Mouse (Mus musculus) liver, adult 2 months (tissue): ENCODE results near the gene Fignl1. TPM values are rescaled to one million over a fixed set of nuclear protein-coding genes. Genes with fewer than 3 reads are reported as not detected.

Experiments used
- DNase-seq: peaks from one replicate; pipeline ENCODE4 v3.0.0-alpha.2; 2011; ENCODE audit warnings: low read depth, low spot score; ENCODE audit errors: extremely low read depth
- H3K27ac ChIP-seq: fragments of 200-500 bp; replicated peaks from 2 replicates; pipeline ENCODE4 v1.5.1; 2012; ENCODE audit warnings: low read depth, mild to moderate bottlenecking, control low read depth, inconsistent platforms, low read length; ENCODE audit not compliant: insufficient read depth
- H3K27me3 ChIP-seq: fragments of 200-500 bp; 2 replicates; pipeline ENCODE4 v1.6.1; 2012; ENCODE audit warnings: mild to moderate bottlenecking, moderate library complexity, low read length, inconsistent platforms; ENCODE audit not compliant: control insufficient read depth, insufficient read depth
- H3K36me3 ChIP-seq: fragments of 200-500 bp; 2 replicates; pipeline ENCODE4 v1.6.1; 2012; ENCODE audit warnings: low read length, inconsistent platforms; ENCODE audit not compliant: control insufficient read depth, insufficient read depth
- H3K4me1 ChIP-seq: fragments of 200-500 bp; 2 replicates; pipeline ENCODE4 v1.6.1; 2011; ENCODE audit warnings: low read length; ENCODE audit not compliant: control insufficient read depth, insufficient read depth
- H3K4me3 ChIP-seq: fragments of 200-500 bp; 2 replicates; pipeline ENCODE4 v1.5.1; 2011; ENCODE audit warnings: low read depth, mild to moderate bottlenecking, control low read depth, low read length, moderate library complexity; ENCODE audit not compliant: insufficient read depth
- H3K79me2 ChIP-seq: fragments of 200-500 bp; 2 replicates; pipeline ENCODE4 v1.6.1; 2012; ENCODE audit warnings: inconsistent platforms, mild to moderate bottlenecking, low read length, moderate library complexity; ENCODE audit not compliant: control insufficient read depth, insufficient read depth
- H3K9ac ChIP-seq: fragments of 200-500 bp; 2 replicates; pipeline ENCODE4 v1.6.1; 2012; ENCODE audit warnings: low read depth, mild to moderate bottlenecking, control low read depth, inconsistent platforms, low read length
- CTCF ChIP-seq: fragments of 200-500 bp; IDR thresholded peaks from 2 replicates; pipeline ENCODE4 v1.5.1; 2011; ENCODE audit warnings: low read depth, low read length, control low read depth
- POLR2A ChIP-seq: fragments of 200-500 bp; IDR thresholded peaks from 2 replicates; pipeline ENCODE4 v1.6.1; 2011; ENCODE audit warnings: low read length, control low read depth; ENCODE audit not compliant: insufficient read depth; ENCODE audit errors: extremely low read depth
- WGBS: fragments of 180-500 bp; shearing (Covaris S2); methylation state at CpG from one replicate; pipeline ENCODE4 v1.1.7; 2018; 5-methylcytosine and 5-hydroxymethylcytosine counted together
- polyA plus RNA-seq: library from polyadenylated mRNA; depleted of rRNA; stranded (reverse); fragments of >200 nt; gene quantifications from 2 replicates; pipeline ENCODE4 v1.2.3, GENCODE M21; 2012
- total RNA-seq: library from RNA; depleted of rRNA; stranded (reverse); fragments of >200 nt; gene quantifications from 2 replicates; pipeline ENCODE4 v1.2.3, GENCODE M21; 2014

Fignl1 gene
- total and polyA plus RNA-seq, 2 experiments: 0.10 to 0.46 TPM

- Histone ChIP-seq H3K79me2 (no peaks in the 10 kb centered on the region), H3K27me3 (no peaks in the 10 kb centered on the region), H3K9ac (no peak overlapping the region), H3K4me3 (no peak overlapping the region), H3K4me1 (no peaks in the 10 kb centered on the region), H3K36me3 (peaks cover 45% of the 10 kb centered on the region), H3K27ac (no peak overlapping the region)
- 95% methylated on average over 6 of the region's 6 CpGs for WGBS
- no peak for DNase-seq
- no peak for TF ChIP-seq POLR2A
- TF ChIP-seq CTCF: no peak
Measured at GRCm38 (mm10) chr11:11851957-11852505, 43.3 kb upstream of the Fignl1 start.

- Histone ChIP-seq H3K27ac (no peak overlapping the region), H3K79me2 (no peaks in the 10 kb centered on the region)
- TF ChIP-seq CTCF (no peak), POLR2A (no peak)
Measured at GRCm38 (mm10) chr11:11850476-11851267, 41.9 kb upstream of the Fignl1 start.

GRCm38 (mm10) chr11:11849513-11850311 is 41.0 kb upstream of the Fignl1 start:
- peak; percentile 15 for DNase-seq

More at GRCm38 (mm10) chr11:11850476-11851267, 41.9 kb upstream of the Fignl1 start:
- no peaks in the 10 kb centered on the region for H3K27me3 ChIP-seq
- H3K4me3 ChIP-seq: no peak overlapping the region
- H3K4me1 ChIP-seq: no peaks in the 10 kb centered on the region
- WGBS: 81% methylated on average over 6 of the region's 6 CpGs
- peaks cover 32% of the 10 kb centered on the region for H3K36me3 ChIP-seq
- H3K9ac ChIP-seq: no peak overlapping the region
- DNase-seq: no peak

GRCm38 (mm10) chr11:11848467-11848866 is 39.7 kb upstream of the Fignl1 start:
- Histone ChIP-seq H3K4me1 (peaks cover 6% of the 10 kb centered on the region), H3K4me3 (no peak overlapping the region), H3K9ac (no peak overlapping the region), H3K27ac (no peak overlapping the region), H3K27me3 (no peaks in the 10 kb centered on the region), H3K36me3 (peaks cover 27% of the 10 kb centered on the region), H3K79me2 (no peaks in the 10 kb centered on the region)
- 77% methylated on average over 4 of the region's 4 CpGs for WGBS
- no peak for TF ChIP-seq CTCF
- TF ChIP-seq POLR2A: no peak
- DNase-seq: no peak

More at GRCm38 (mm10) chr11:11849513-11850311, 41.0 kb upstream of the Fignl1 start:
- Histone ChIP-seq H3K79me2 (no peaks in the 10 kb centered on the region), H3K9ac (no peak overlapping the region), H3K27ac (no peak overlapping the region), H3K4me1 (peaks cover 4% of the 10 kb centered on the region), H3K27me3 (no peaks in the 10 kb centered on the region), H3K4me3 (no peak overlapping the region), H3K36me3 (peaks cover 29% of the 10 kb centered on the region)
- 69% methylated on average over 13 of the region's 13 CpGs for WGBS
- no peak for TF ChIP-seq CTCF
- TF ChIP-seq POLR2A: no peak

GRCm38 (mm10) chr11:11845044-11845443 is 36.3 kb upstream of the Fignl1 start:
- peak; percentile 48 for DNase-seq
- Histone ChIP-seq H3K27ac (peak overlapping the region; percentile 56), H3K9ac (no peak overlapping the region), H3K27me3 (no peaks in the 10 kb centered on the region), H3K36me3 (peaks cover 42% of the 10 kb centered on the region), H3K79me2 (no peaks in the 10 kb centered on the region), H3K4me3 (no peak overlapping the region), H3K4me1 (peaks cover 6% of the 10 kb centered on the region)
- WGBS: 74% methylated on average over 8 of the region's 8 CpGs
- TF ChIP-seq POLR2A (no peak), CTCF (no peak)
